In genomic region chr3:126831418-126832138, GRCm38 (mm10) we compare ENCODE assay signal across 8 mouse cellular contexts.
A peak's percentile ranks its signal among the peaks of the same experiment; 100 is the strongest.
DNase-seq lines count a peak whose midpoint lies in the region; ATAC-seq lines count a peak whose summit lies in the region.

No protein-coding gene starts in this region.

- peak; percentile 42; the same call in 1 of the 2 replicates for ATAC-seq in hindbrain, embryonic 16.5 days
- no peak for ATAC-seq in hindbrain, embryonic 12.5 days (ENCODE audit: low FRiP score)
- ATAC-seq in stomach, embryonic 15.5 days (ENCODE audit: insufficient read depth, low FRiP score, low read depth): peak; percentile 71
- ATAC-seq in forebrain, embryonic 15.5 days (replicated peaks): no peak

- H3K9ac ChIP-seq in hindbrain, embryonic 16.5 days (ENCODE audit: low read depth, low read length): no peak overlapping the region
- H3K9ac ChIP-seq in hindbrain, embryonic 12.5 days: no peak overlapping the region
- no peak overlapping the region for H3K9ac ChIP-seq in stomach, embryonic 15.5 days
- H3K9ac ChIP-seq in forebrain, embryonic 15.5 days (replicated peaks): no peak overlapping the region

- H3K27ac ChIP-seq in hindbrain, embryonic 16.5 days (ENCODE audit: low read depth, low read length): no peak overlapping the region
- no peak overlapping the region for H3K27ac ChIP-seq in hindbrain, embryonic 12.5 days
- H3K27ac ChIP-seq in stomach, embryonic 15.5 days: no peak overlapping the region
- no peak overlapping the region for H3K27ac ChIP-seq in forebrain, embryonic 15.5 days (replicated peaks)

- no peaks in the 10 kb centered on the region for H3K27me3 ChIP-seq in hindbrain, embryonic 16.5 days (replicated peaks; ENCODE audit: control insufficient read depth, insufficient read depth, low read length)
- H3K27me3 ChIP-seq in hindbrain, embryonic 12.5 days: no peaks in the 10 kb centered on the region
- no peaks in the 10 kb centered on the region for H3K27me3 ChIP-seq in stomach, embryonic 15.5 days (replicated peaks)
- H3K27me3 ChIP-seq in forebrain, embryonic 15.5 days: no peaks in the 10 kb centered on the region

- DNase-seq in NIH3T3 (ENCODE audit: low read depth): peak; percentile 97
- peak; percentile 70 for DNase-seq in gastrocnemius, adult 18-20 months (ENCODE audit: low spot score)
- peak; percentile 53 for DNase-seq in heart, postnatal 4 days
- no peak for DNase-seq in spleen, postnatal 14 days (ENCODE audit: low spot score in 2 of 2)

- 0 out of 2 replicates have a peak, but pooled peaks cover 2% of the 10 kb centered on the region for H3K36me3 ChIP-seq in hindbrain, embryonic 16.5 days (ENCODE audit: control insufficient read depth, insufficient read depth, low read length)
- no peaks in the 10 kb centered on the region for H3K36me3 ChIP-seq in hindbrain, embryonic 12.5 days
- no peaks in the 10 kb centered on the region for H3K36me3 ChIP-seq in stomach, embryonic 15.5 days
- no peaks in the 10 kb centered on the region for H3K36me3 ChIP-seq in forebrain, embryonic 15.5 days

- H3K4me3 ChIP-seq in hindbrain, embryonic 16.5 days (ENCODE audit: low read length): no peak overlapping the region
- H3K4me3 ChIP-seq in hindbrain, embryonic 12.5 days: no peak overlapping the region
- no peak overlapping the region for H3K4me3 ChIP-seq in stomach, embryonic 15.5 days (replicated peaks)
- no peak overlapping the region for H3K4me3 ChIP-seq in forebrain, embryonic 15.5 days

- H3K4me1 ChIP-seq in hindbrain, embryonic 16.5 days (ENCODE audit: control insufficient read depth, insufficient read depth, low read depth, low read length): no peaks in the 10 kb centered on the region
- H3K4me1 ChIP-seq in hindbrain, embryonic 12.5 days: no peaks in the 10 kb centered on the region
- H3K4me1 ChIP-seq in stomach, embryonic 15.5 days: no peaks in the 10 kb centered on the region
- no peaks in the 10 kb centered on the region for H3K4me1 ChIP-seq in forebrain, embryonic 15.5 days

- H3K4me2 ChIP-seq in hindbrain, embryonic 16.5 days (ENCODE audit: low read length): no peak overlapping the region
- H3K4me2 ChIP-seq in hindbrain, embryonic 12.5 days (replicated peaks): no peak overlapping the region
- no peak overlapping the region for H3K4me2 ChIP-seq in stomach, embryonic 15.5 days
- H3K4me2 ChIP-seq in forebrain, embryonic 15.5 days (replicated peaks): no peak overlapping the region

- 72% methylated on average over 6 of the region's 6 CpGs for WGBS in hindbrain, embryonic 16.5 days
- 78% methylated on average over 6 of the region's 6 CpGs for WGBS in hindbrain, embryonic 12.5 days
- 43% methylated on average over 6 of the region's 6 CpGs for WGBS in stomach, embryonic 15.5 days
- WGBS in forebrain, embryonic 15.5 days: 85% methylated on average over 6 of the region's 6 CpGs

- no peaks in the 10 kb centered on the region for H3K9me3 ChIP-seq in hindbrain, embryonic 16.5 days (ENCODE audit: control insufficient read depth, low read length)
- H3K9me3 ChIP-seq in hindbrain, embryonic 12.5 days (replicated peaks): no peaks in the 10 kb centered on the region
- H3K9me3 ChIP-seq in stomach, embryonic 15.5 days: no peaks in the 10 kb centered on the region
- no peaks in the 10 kb centered on the region for H3K9me3 ChIP-seq in forebrain, embryonic 15.5 days

Comparison
In these comparisons a context has a peak if more than half of its experiments do, and no peak if none do; other contexts are left out.
1. ATAC-seq: peak in hindbrain, embryonic 16.5 days (single experiment) and stomach, embryonic 15.5 days (single experiment); none in hindbrain, embryonic 12.5 days (single experiment) and forebrain, embryonic 15.5 days (single experiment).
2. DNase-seq: peak in NIH3T3 (single experiment), gastrocnemius, adult 18-20 months (single experiment) and heart, postnatal 4 days (single experiment); none in spleen, postnatal 14 days (0 of 2).